Mouse (Mus musculus) midbrain, embryonic 14.5 days (tissue): ENCODE measurements at regions not wholly inside any gene's neighbourhood (a gene's known extent, or its start where the extent isn't known, plus 50 kb on each side); places are given as distances from the start of the nearest gene placed in this dataset.
"Not testable (repeated sequence)": the region's sequence is repeated elsewhere in the genome, so short reads cannot be mapped to it uniquely, and the experiment has no call there.

Source experiments
- ATAC-seq: fragments of 200-750 bp; cut with Nextera tagmentation; 2 replicates; pipeline ENCODE4 v1.8.0; 2017; ENCODE audit warnings: moderate number of reproducible peaks, moderate library complexity; ENCODE audit not compliant: low FRiP score, low TSS enrichment
- DNase-seq: peaks from one replicate; pipeline ENCODE4 v3.0.0-alpha.2; 2015
- H3K27ac ChIP-seq: fragments of 300-500 bp; sonication (generic); replicated peaks from 2 replicates; pipeline ENCODE4 v1.5.1; 2014; ENCODE audit warnings: mild to moderate bottlenecking, low read depth, low read length, moderate library complexity
- H3K27me3 ChIP-seq: fragments of 300-500 bp; sonication (generic); 2 replicates; pipeline ENCODE4 v1.6.1; 2014; ENCODE audit warnings: low read length, control low read depth, mixed read lengths; ENCODE audit not compliant: control insufficient read depth, insufficient read depth
- H3K36me3 ChIP-seq: fragments of 300-500 bp; sonication (generic); 2 replicates; pipeline ENCODE4 v1.6.1; 2014; ENCODE audit warnings: low read length, control low read depth; ENCODE audit not compliant: control insufficient read depth, insufficient read depth
- H3K4me1 ChIP-seq: fragments of 300-500 bp; sonication (generic); 2 replicates; pipeline ENCODE4 v1.6.1; 2014; ENCODE audit warnings: mild to moderate bottlenecking, antibody characterized with exemption, low read length, control low read depth; ENCODE audit not compliant: control insufficient read depth, insufficient read depth
- H3K4me2 ChIP-seq: fragments of 300-500 bp; sonication (generic); 2 replicates; pipeline ENCODE4 v1.6.1; 2014; ENCODE audit warnings: mild to moderate bottlenecking, low read length, moderate library complexity
- H3K4me3 ChIP-seq: fragments of 300-500 bp; sonication (generic); replicated peaks from 2 replicates; pipeline ENCODE4 v1.5.1; 2014; ENCODE audit warnings: low read depth, low read length
- H3K9ac ChIP-seq: fragments of 300-500 bp; sonication (generic); replicated peaks from 2 replicates; pipeline ENCODE4 v1.6.1; 2014; ENCODE audit warnings: mild to moderate bottlenecking, low read length, moderate library complexity
- H3K9me3 ChIP-seq: fragments of 300-500 bp; sonication (generic); 2 replicates; pipeline ENCODE4 v1.6.1; 2016; ENCODE audit warnings: low read length, control low read depth, mixed read lengths; ENCODE audit not compliant: control insufficient read depth
- WGBS: fragments of 180-500 bp; shearing (Covaris S2); extraction: QIAGEN DNeasy Blood & Tissue Kit; methylation state at CpG from one replicate; pipeline ENCODE4 v1.1.7; 2014; 5-methylcytosine and 5-hydroxymethylcytosine counted together

- Histone ChIP-seq H3K9me3 (no peaks in the 10 kb centered on the region), H3K27me3 (no peaks in the 10 kb centered on the region), H3K9ac (no peak overlapping the region), H3K27ac (no peak overlapping the region), H3K4me1 (no peaks in the 10 kb centered on the region), H3K4me2 (no peak overlapping the region), H3K36me3 (no peaks in the 10 kb centered on the region), H3K4me3 (no peak overlapping the region)
- 44% methylated on average over 5 of the region's 5 CpGs for WGBS
- ATAC-seq (no peak), DNase-seq (peak; percentile 32)
Observed at GRCm38 (mm10) chr14:81685691-81686090, 1701.8 kb downstream of the Olfm4 start.

- not testable (repeated sequence) for H3K9ac ChIP-seq, H3K4me2 ChIP-seq, H3K36me3 ChIP-seq, ATAC-seq, DNase-seq, H3K27ac ChIP-seq, H3K4me1 ChIP-seq, H3K9me3 ChIP-seq, H3K4me3 ChIP-seq, H3K27me3 ChIP-seq
- WGBS: no CpG with 5 or more reads among the region's 2 CpGs
Observed at GRCm38 (mm10) chr14:81692245-81692644, 1708.4 kb downstream of the Olfm4 start.

- H3K4me2 ChIP-seq: no peak overlapping the region
- no peaks in the 10 kb centered on the region for H3K27me3 ChIP-seq
- DNase-seq: no peak
- no peaks in the 10 kb centered on the region for H3K4me1 ChIP-seq
- no peak overlapping the region for H3K27ac ChIP-seq
- H3K36me3 ChIP-seq: no peaks in the 10 kb centered on the region
- H3K9ac ChIP-seq: no peak overlapping the region
- WGBS: 80% methylated on average over 5 of the region's 5 CpGs
- no peaks in the 10 kb centered on the region for H3K9me3 ChIP-seq
- no peak overlapping the region for H3K4me3 ChIP-seq
- ATAC-seq: no peak
Observed at GRCm38 (mm10) chr14:81716056-81716455, 1732.2 kb downstream of the Olfm4 start.
